Mouse (Mus musculus): ENCODE measurements around the gene Six5. TPM values are rescaled to one million over a fixed set of nuclear protein-coding genes. Genes with fewer than 3 reads are reported as not detected.

Six5 gene
- polyA plus RNA-seq, 1 experiment from 2014 or later: 0.67 TPM

DNA sequence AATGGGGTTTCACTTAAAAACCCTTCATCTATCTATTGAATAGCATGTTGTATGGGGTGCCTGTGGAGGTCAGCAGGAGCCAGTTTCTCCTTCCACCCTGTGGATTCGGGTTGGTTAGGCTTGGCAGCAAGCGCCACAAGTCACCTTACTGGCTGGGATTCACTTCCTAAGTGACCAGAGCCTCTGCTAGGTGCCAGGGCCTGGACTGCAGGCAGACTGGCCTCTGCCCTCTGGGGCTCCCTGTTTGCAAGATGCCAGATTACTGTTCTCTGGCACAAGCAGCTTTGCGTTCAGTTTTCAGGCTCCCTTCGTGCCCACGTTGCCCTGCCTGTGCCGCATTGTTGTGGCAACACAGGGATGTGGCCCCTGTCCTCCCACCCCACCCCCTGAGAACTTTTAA lies 30.3 kb downstream of the Six5 start:
- no peak overlapping the region for H3K4me2 ChIP-seq
- no peaks in the 10 kb centered on the region for H3K27me3 ChIP-seq
- H3K9me3 ChIP-seq (replicated peaks): no peaks in the 10 kb centered on the region
- no peak for ATAC-seq (ENCODE audit: low read depth)
- no peak for DNase-seq
- peaks cover 21% of the 10 kb centered on the region for H3K4me1 ChIP-seq (replicated peaks)
- no peak overlapping the region for H3K27ac ChIP-seq
- 0 out of 2 replicates have a peak, but pooled peaks cover 7% of the 10 kb centered on the region for H3K36me3 ChIP-seq
- H3K4me3 ChIP-seq (replicated peaks): no peak overlapping the region
- no peak overlapping the region for H3K9ac ChIP-seq
- WGBS (ENCODE audit: insufficient replicate concordance): 79% methylated on average over 6 of the region's 6 CpGs

DNA sequence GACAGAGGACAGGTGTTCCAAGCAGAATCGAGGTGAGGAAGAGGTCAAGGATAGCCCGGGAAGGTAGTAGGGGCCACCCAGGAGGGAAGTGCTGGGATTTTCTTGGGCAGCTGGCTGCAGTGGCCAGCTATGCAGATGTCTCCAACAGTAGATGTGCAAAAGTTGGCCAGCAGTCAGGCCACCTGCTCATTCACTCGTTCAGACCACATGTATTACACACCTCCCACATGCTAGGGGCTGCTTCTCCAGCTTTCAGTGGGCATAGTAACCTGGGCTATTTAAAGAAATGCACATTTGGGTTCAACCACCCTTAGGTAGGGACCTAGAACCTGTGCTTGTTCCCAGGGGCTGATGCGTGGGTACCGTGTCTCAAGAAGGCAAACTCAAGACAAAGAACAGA lies 33.4 kb downstream of the Six5 start:
- Histone ChIP-seq H3K4me3 (replicated peaks) (no peak overlapping the region), H3K36me3 (0 out of 2 replicates have a peak, but pooled peaks cover 7% of the 10 kb centered on the region), H3K9me3 (replicated peaks) (no peaks in the 10 kb centered on the region), H3K27ac (no peak overlapping the region), H3K27me3 (no peaks in the 10 kb centered on the region), H3K9ac (no peak overlapping the region), H3K4me2 (no peak overlapping the region), H3K4me1 (replicated peaks) (peaks cover 22% of the 10 kb centered on the region)
- no peak for DNase-seq
- WGBS (ENCODE audit: insufficient replicate concordance): 85% methylated on average over 5 of the region's 5 CpGs
- ATAC-seq (ENCODE audit: low read depth): no peak

DNA sequence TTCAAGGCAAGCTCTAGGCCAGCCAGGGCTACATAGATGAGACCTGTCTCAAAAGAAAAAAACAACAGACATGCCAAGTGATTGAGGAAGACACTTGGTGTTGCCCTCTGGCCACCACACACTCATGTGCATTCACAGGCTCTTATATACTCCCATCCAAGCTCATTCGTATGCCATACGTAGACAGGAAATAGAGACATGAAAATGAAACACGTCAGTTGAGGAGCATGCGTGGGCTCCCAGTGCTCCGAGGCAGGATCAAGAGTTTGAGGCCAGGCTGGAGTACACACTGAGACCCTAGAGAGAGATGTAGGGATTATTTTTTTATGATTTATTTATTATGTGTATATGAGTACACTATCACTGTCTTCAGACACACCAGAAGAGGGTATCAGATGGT lies 35.0 kb downstream of the Six5 start:
- Histone ChIP-seq H3K9ac (no peak overlapping the region), H3K36me3 (peaks cover 7% of the 10 kb centered on the region; the same call in 1 of the 2 replicates), H3K27ac (no peak overlapping the region), H3K9me3 (replicated peaks) (no peaks in the 10 kb centered on the region), H3K4me1 (replicated peaks) (peaks cover 23% of the 10 kb centered on the region), H3K27me3 (no peaks in the 10 kb centered on the region), H3K4me2 (no peak overlapping the region), H3K4me3 (replicated peaks) (no peak overlapping the region)
- ATAC-seq (ENCODE audit: low read depth) (no peak), DNase-seq (no peak)
- WGBS (ENCODE audit: insufficient replicate concordance): 83% methylated on average over 5 of the region's 5 CpGs

DNA sequence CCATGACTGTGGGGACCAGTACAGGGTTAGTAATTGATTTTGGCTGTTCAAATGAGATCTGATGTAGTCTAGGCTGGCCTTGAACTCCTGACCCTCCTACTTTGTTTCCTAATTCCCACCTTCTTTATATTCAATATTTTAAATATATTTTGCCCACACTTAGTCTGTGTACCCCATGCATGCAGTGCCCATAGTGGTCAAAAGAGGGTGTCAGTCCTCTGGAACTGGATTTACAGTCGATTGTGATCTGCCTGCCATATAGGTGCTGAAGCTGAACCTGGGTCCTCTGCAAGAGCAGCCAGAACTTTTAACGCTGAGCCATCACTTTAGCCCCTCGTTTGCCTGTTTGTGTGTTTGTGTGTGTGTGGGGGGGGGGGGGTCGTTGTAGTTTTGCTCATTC lies 36.3 kb downstream of the Six5 start:
- Histone ChIP-seq H3K4me2 (peak overlapping the region; percentile 72), H3K9me3 (replicated peaks) (no peaks in the 10 kb centered on the region), H3K4me1 (replicated peaks) (peaks cover 23% of the 10 kb centered on the region), H3K36me3 (peaks cover 16% of the 10 kb centered on the region), H3K27me3 (no peaks in the 10 kb centered on the region), H3K4me3 (replicated peaks) (peak overlapping the region; percentile 48; the same call in 1 of the 2 replicates), H3K27ac (0 out of 2 replicates have a peak overlapping the region, but pooled peaks have one; percentile 73), H3K9ac (no peak overlapping the region)
- ATAC-seq (ENCODE audit: low read depth): no peak
- WGBS (ENCODE audit: insufficient replicate concordance): 30% methylated on average over 4 of the region's 4 CpGs
- no peak for DNase-seq

DNA sequence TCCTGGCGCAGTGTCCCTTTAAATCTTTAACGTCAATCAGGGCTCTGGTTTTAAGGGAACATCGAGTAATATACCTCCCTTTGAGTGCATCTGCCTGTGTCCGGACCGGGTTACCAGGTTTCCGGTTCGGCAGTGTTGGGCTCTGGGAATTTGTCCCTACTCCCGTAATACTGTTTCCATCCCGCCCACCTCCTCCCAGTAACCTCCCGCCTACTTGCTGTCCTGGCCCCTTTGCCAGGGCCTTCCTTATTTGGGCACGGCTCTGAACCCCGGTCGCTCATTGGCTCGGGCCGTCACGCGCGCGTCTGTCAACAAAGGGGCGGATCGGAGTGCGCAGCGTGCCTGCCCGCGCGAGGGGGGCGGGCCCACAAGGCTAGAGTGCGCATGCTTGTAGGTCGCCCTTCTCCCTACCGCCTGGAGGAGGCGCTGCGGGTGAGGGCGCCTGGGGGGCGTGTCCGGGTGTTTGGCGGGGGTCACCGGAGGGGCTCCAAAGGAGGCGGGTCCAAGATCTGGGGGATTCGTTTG lies 37.0 kb downstream of the Six5 start:
- Histone ChIP-seq H3K9ac (peak overlapping the region; percentile 53), H3K36me3 (peaks cover 19% of the 10 kb centered on the region), H3K4me3 (replicated peaks) (peak overlapping the region; percentile 48), H3K9me3 (replicated peaks) (no peaks in the 10 kb centered on the region), H3K4me1 (replicated peaks) (peaks cover 23% of the 10 kb centered on the region), H3K27ac (peak overlapping the region; percentile 73; the same call in 1 of the 2 replicates), H3K27me3 (no peaks in the 10 kb centered on the region), H3K4me2 (peak overlapping the region; percentile 72)
- 2% methylated on average over 38 of the region's 39 CpGs for WGBS (ENCODE audit: insufficient replicate concordance)
- DNase-seq (peak; percentile 89), ATAC-seq (ENCODE audit: low read depth) (peak; percentile 95)

DNA sequence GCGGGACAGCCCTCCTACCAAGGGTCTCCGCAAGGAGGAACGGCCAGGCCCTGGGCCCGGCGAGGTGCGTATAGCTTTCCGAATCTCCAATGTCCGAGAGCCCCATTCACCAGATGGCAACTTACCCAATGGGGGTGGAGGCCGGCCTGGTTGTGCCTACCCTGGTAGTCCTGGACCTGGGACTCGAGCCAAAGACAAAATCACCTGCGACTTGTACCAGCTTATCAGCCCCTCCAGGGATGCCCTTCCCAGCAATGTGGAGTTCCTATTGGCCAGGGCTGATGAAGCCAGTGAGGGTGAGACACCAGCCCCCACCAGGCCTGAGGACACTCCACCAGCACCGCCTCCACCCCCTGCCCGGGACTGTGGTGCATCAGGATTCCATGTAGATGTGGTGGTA lies 41.8 kb downstream of the Six5 start:
- WGBS (ENCODE audit: insufficient replicate concordance): 86% methylated on average over 13 of the region's 13 CpGs
- H3K4me2 ChIP-seq: no peak overlapping the region
- no peaks in the 10 kb centered on the region for H3K9me3 ChIP-seq (replicated peaks)
- no peak for ATAC-seq (ENCODE audit: low read depth)
- no peak overlapping the region for H3K4me3 ChIP-seq (replicated peaks)
- H3K4me1 ChIP-seq (replicated peaks): peaks cover 12% of the 10 kb centered on the region
- DNase-seq: no peak
- no peaks in the 10 kb centered on the region for H3K27me3 ChIP-seq
- H3K9ac ChIP-seq: no peak overlapping the region
- H3K36me3 ChIP-seq: peaks cover 56% of the 10 kb centered on the region
- no peak overlapping the region for H3K27ac ChIP-seq

DNA sequence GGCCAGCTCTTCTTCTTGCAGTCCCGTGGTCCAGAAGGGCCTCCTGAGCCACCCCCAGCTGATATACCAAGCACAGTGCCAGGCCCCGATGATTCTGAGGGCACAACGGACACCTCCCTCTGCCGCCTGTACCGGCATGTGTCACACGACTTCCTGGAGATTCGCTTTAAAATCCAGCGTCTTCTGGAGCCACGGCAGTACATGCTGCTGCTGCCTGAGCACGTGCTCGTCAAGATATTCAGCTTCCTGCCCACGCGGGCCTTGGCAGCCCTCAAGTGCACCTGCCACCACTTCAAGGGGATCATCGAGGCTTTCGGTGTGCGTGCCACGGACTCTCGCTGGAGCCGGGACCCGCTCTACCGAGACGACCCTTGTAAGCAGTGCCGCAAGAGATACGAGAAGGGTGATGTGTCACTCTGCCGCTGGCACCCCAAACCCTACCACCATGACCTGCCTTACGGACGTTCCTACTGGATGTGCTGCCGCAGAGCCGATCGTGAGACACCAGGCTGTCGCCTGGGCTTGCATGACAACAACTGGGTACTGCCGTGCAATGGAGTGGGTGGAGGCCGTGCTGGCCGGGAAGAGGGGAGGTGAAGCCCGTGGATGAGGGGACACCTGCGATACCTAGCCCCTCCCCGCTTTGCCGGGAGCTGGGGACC lies 42.4 kb downstream of the Six5 start:
- WGBS (ENCODE audit: insufficient replicate concordance): 86% methylated on average over 38 of the region's 38 CpGs
- Histone ChIP-seq H3K4me2 (no peak overlapping the region), H3K4me3 (replicated peaks) (no peak overlapping the region), H3K27ac (no peak overlapping the region), H3K27me3 (no peaks in the 10 kb centered on the region), H3K4me1 (replicated peaks) (peaks cover 6% of the 10 kb centered on the region), H3K36me3 (peaks cover 56% of the 10 kb centered on the region), H3K9ac (no peak overlapping the region), H3K9me3 (replicated peaks) (no peaks in the 10 kb centered on the region)
- DNase-seq: no peak
- ATAC-seq (ENCODE audit: low read depth): no peak

DNA sequence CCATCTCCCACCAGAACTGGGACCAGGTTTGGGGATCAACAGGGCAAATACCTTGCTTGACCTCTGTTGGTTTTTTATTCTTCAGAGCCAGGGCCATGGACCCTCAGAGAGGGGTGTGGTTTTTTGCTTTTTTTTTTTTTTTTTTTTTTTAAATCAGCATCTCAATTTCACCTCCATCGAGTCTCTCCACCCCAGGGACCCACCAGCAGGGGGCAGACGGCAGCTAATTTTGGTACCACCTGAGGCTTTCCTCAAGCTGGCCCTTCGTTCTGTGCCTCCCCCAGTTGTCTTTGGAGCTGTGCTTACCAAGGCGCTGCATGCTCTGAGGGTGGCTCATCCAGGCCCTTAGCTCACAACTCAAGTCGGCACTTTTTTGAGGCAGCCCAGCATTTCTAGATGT lies 43.0 kb downstream of the Six5 start:
- WGBS (ENCODE audit: insufficient replicate concordance): 49% methylated on average over 5 of the region's 5 CpGs
- H3K4me2 ChIP-seq: no peak overlapping the region
- peaks cover 56% of the 10 kb centered on the region for H3K36me3 ChIP-seq
- no peaks in the 10 kb centered on the region for H3K9me3 ChIP-seq (replicated peaks)
- no peak overlapping the region for H3K4me3 ChIP-seq (replicated peaks)
- H3K27me3 ChIP-seq: no peaks in the 10 kb centered on the region
- no peak overlapping the region for H3K9ac ChIP-seq
- ATAC-seq (ENCODE audit: low read depth) (no peak), DNase-seq (no peak)
- H3K27ac ChIP-seq: no peak overlapping the region
- H3K4me1 ChIP-seq (replicated peaks): 0 out of 2 replicates have a peak, but pooled peaks cover 2% of the 10 kb centered on the region

DNA sequence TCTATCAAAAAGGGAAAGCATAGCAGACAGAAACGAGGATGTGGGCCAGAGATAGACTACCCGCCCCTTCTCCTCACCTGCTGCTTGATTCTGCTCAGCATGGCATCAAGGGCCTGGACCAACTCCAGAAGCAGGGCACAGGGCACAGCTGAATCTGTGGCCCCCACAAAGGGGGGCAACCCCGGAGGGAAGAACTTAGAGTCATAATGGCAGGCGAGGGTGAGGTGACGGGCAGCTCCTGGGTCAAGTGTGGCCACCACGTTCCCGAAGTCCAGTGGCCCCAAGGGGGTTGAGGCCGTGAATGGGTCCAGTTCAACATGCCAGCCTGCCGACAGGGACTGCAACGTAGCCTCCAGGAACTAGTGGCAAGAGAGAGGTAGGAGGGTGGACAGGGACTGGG lies 52.4 kb downstream of the Six5 start:
- peaks cover 29% of the 10 kb centered on the region for H3K4me1 ChIP-seq (replicated peaks)
- H3K4me2 ChIP-seq: no peak overlapping the region
- no peak overlapping the region for H3K9ac ChIP-seq
- ATAC-seq (ENCODE audit: low read depth) (no peak), DNase-seq (no peak)
- no peak overlapping the region for H3K27ac ChIP-seq
- peaks cover 7% of the 10 kb centered on the region for H3K36me3 ChIP-seq
- no peaks in the 10 kb centered on the region for H3K27me3 ChIP-seq
- no peaks in the 10 kb centered on the region for H3K9me3 ChIP-seq (replicated peaks)
- H3K4me3 ChIP-seq (replicated peaks): no peak overlapping the region
- 75% methylated on average over 10 of the region's 10 CpGs for WGBS (ENCODE audit: insufficient replicate concordance)

DNA sequence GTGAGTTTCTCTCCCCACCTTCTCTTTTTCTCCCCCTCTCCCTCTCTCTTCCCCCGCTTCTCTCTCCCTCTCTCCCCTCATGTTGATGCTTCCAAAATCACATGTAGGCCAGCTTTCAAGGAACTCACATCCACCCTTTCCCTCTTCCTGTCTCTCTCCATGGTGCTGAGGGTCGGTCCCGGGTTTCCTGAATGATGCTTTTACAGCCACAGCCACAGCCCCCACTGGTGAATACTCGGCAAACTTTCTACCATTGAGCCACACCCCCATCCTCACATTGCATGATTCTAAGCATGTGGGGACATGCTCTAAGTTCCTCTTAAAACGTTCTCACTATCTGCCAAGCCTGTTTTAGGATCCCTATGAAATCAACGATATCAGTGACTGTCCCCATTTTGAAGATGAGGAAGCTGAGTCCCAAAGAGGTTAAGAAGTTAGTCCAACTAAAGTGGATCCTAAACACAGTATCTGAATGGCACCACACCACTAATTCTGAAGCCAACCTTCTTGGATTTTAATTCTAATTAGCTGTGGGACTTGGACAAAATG lies 53.2 kb downstream of the Six5 start:
- ATAC-seq (ENCODE audit: low read depth) (no peak), DNase-seq (no peak)
- peaks cover 14% of the 10 kb centered on the region for H3K36me3 ChIP-seq
- peak overlapping the region; percentile 77; the same call in 1 of the 2 replicates for H3K4me3 ChIP-seq (replicated peaks)
- H3K9me3 ChIP-seq (replicated peaks): no peaks in the 10 kb centered on the region
- peaks cover 29% of the 10 kb centered on the region for H3K4me1 ChIP-seq (replicated peaks)
- no peak overlapping the region for H3K9ac ChIP-seq
- 34% methylated on average over 6 of the region's 6 CpGs for WGBS (ENCODE audit: insufficient replicate concordance)
- H3K27ac ChIP-seq: no peak overlapping the region
- peak overlapping the region; percentile 96 for H3K4me2 ChIP-seq
- no peaks in the 10 kb centered on the region for H3K27me3 ChIP-seq
